27 mouse cellular contexts compared by ENCODE assay signal in genomic region chr1:17520118-17520517, GRCm38 (mm10).
A peak's percentile ranks its signal among the peaks of the same experiment; 100 is the strongest.
DNase-seq lines count a peak whose midpoint lies in the region; ATAC-seq lines count a peak whose summit lies in the region.
"Had no signal": no experiment of that assay in that cellular context is flagged by ENCODE, and none has a peak within 500 bp of the region (broad histone marks: within the 10 kb centered on the region; RNA-seq: fewer than 3 reads in every experiment).

No protein-coding gene starts in this region.

- H3K4me1 ChIP-seq in hindbrain, embryonic 11.5 days (replicated peaks; ENCODE audit: control insufficient read depth, insufficient read depth, low read length) = no peaks in the 10 kb centered on the region
- no peaks in the 10 kb centered on the region for H3K4me1 ChIP-seq in hindbrain, embryonic 16.5 days (ENCODE audit: control insufficient read depth, insufficient read depth, low read depth, low read length)
- H3K4me1 ChIP-seq in kidney, embryonic 16.5 days (ENCODE audit: insufficient read depth, low read length) = no peaks in the 10 kb centered on the region
- no peaks in the 10 kb centered on the region for H3K4me1 ChIP-seq in kidney, embryonic 15.5 days
- H3K4me1 ChIP-seq: embryonic facial prominence, embryonic 12.5 days; embryonic facial prominence, embryonic 15.5 days; forebrain, embryonic 13.5 days; heart, embryonic 10.5 days; heart, embryonic 13.5 days; hindbrain, embryonic 13.5 days had no signal

- no peak overlapping the region for H3K4me3 ChIP-seq in hindbrain, embryonic 11.5 days (ENCODE audit: low read depth, low read length)
- no peak overlapping the region for H3K4me3 ChIP-seq in hindbrain, embryonic 16.5 days (ENCODE audit: low read length)
- H3K4me3 ChIP-seq in kidney, embryonic 16.5 days (ENCODE audit: low read length) = no peak overlapping the region
- no peak overlapping the region for H3K4me3 ChIP-seq in kidney, embryonic 15.5 days (replicated peaks)
- H3K4me3 ChIP-seq: embryonic facial prominence, embryonic 12.5 days; embryonic facial prominence, embryonic 15.5 days; forebrain, embryonic 13.5 days; heart, adult 2 months; heart, embryonic 10.5 days; heart, embryonic 13.5 days; hindbrain, embryonic 13.5 days had no signal

- H3K4me2 ChIP-seq in hindbrain, embryonic 11.5 days (replicated peaks; ENCODE audit: low read depth, low read length) = no peak overlapping the region
- no peak overlapping the region for H3K4me2 ChIP-seq in hindbrain, embryonic 16.5 days (ENCODE audit: low read length)
- no peak overlapping the region for H3K4me2 ChIP-seq in kidney, embryonic 16.5 days (replicated peaks; ENCODE audit: low read depth, low read length)
- no peak overlapping the region for H3K4me2 ChIP-seq in kidney, embryonic 15.5 days
- H3K4me2 ChIP-seq: embryonic facial prominence, embryonic 12.5 days; embryonic facial prominence, embryonic 15.5 days; forebrain, embryonic 13.5 days; heart, embryonic 13.5 days; hindbrain, embryonic 13.5 days had no signal

- no peaks in the 10 kb centered on the region for H3K36me3 ChIP-seq in hindbrain, embryonic 11.5 days (ENCODE audit: control insufficient read depth, insufficient read depth, low read length)
- H3K36me3 ChIP-seq in hindbrain, embryonic 16.5 days (ENCODE audit: control insufficient read depth, insufficient read depth, low read length) = no peaks in the 10 kb centered on the region
- H3K36me3 ChIP-seq in kidney, embryonic 16.5 days (ENCODE audit: insufficient read depth, low read length) = no peaks in the 10 kb centered on the region
- H3K36me3 ChIP-seq in kidney, embryonic 15.5 days = no peaks in the 10 kb centered on the region
- H3K36me3 ChIP-seq: embryonic facial prominence, embryonic 12.5 days; embryonic facial prominence, embryonic 15.5 days; heart, embryonic 10.5 days; heart, embryonic 13.5 days; hindbrain, embryonic 13.5 days had no signal

- 79% methylated on average over 2 of the region's 2 CpGs for whole genome bisulfite sequencing in hindbrain, embryonic 11.5 days
- 80% methylated on average over 2 of the region's 2 CpGs for WGBS in hindbrain, embryonic 16.5 days
- 85% methylated on average over 2 of the region's 2 CpGs for WGBS in kidney, embryonic 16.5 days
- WGBS in kidney, embryonic 15.5 days = 82% methylated on average over 2 of the region's 2 CpGs

- H3K27ac ChIP-seq in hindbrain, embryonic 11.5 days (ENCODE audit: low read depth, low read length) = no peak overlapping the region
- H3K27ac ChIP-seq in hindbrain, embryonic 16.5 days (ENCODE audit: low read depth, low read length) = no peak overlapping the region
- H3K27ac ChIP-seq in kidney, embryonic 16.5 days (ENCODE audit: low read length) = no peak overlapping the region
- no peak overlapping the region for H3K27ac ChIP-seq in kidney, embryonic 15.5 days
- H3K27ac ChIP-seq: embryonic facial prominence, embryonic 12.5 days; embryonic facial prominence, embryonic 15.5 days; forebrain, embryonic 13.5 days; heart, adult 2 months; heart, embryonic 10.5 days; heart, embryonic 13.5 days; hindbrain, embryonic 13.5 days had no signal

- no peak for DNase-seq in cerebellum, adult 11-12 months
- no peak for DNase-seq in hindbrain, embryonic 11.5 days (ENCODE audit: low spot score)
- peak; percentile 25 for DNase-seq in NIH3T3 (ENCODE audit: low read depth)
- no peak for DNase-seq in thymus, adult 18-20 months
- DNase-seq: adrenal gland, postnatal 10 days; adrenal gland, postnatal 36 days; cerebellum, adult 11 months; cerebellum, adult 8-10 months; cerebellum, postnatal 10 days; cerebellum, postnatal 36 days; gastrocnemius, postnatal 10 days; gastrocnemius, postnatal 36 days; heart, adult 2 months; heart, postnatal 14 days; heart, postnatal 4 days had no signal

- ATAC-seq in cerebellum, adult (ENCODE audit: insufficient number of reproducible peaks, low FRiP score, low TSS enrichment) = peak; percentile 36; the same call in 1 of the 2 replicates
- ATAC-seq in hindbrain, embryonic 11.5 days (ENCODE audit: low FRiP score) = 0 out of 2 replicates have a peak, but pooled peaks have one; percentile 33
- ATAC-seq in hindbrain, embryonic 16.5 days = no peak
- ATAC-seq in kidney, embryonic 16.5 days (ENCODE audit: low FRiP score, low TSS enrichment) = peak; percentile 54; the same call in 1 of the 2 replicates
- ATAC-seq in kidney, embryonic 15.5 days (replicated peaks; ENCODE audit: low FRiP score) = no peak
- ATAC-seq: forebrain, embryonic 13.5 days; forebrain, embryonic 16.5 days; Patski had no signal

- H3K27me3 ChIP-seq in hindbrain, embryonic 11.5 days (ENCODE audit: control insufficient read depth, insufficient read depth, low read length) = no peaks in the 10 kb centered on the region
- no peaks in the 10 kb centered on the region for H3K27me3 ChIP-seq in hindbrain, embryonic 16.5 days (replicated peaks; ENCODE audit: control insufficient read depth, insufficient read depth, low read length)
- H3K27me3 ChIP-seq in kidney, embryonic 16.5 days (ENCODE audit: insufficient read depth, low read length) = no peaks in the 10 kb centered on the region
- H3K27me3 ChIP-seq in kidney, embryonic 15.5 days = no peaks in the 10 kb centered on the region
- H3K27me3 ChIP-seq: embryonic facial prominence, embryonic 12.5 days; embryonic facial prominence, embryonic 15.5 days; forebrain, embryonic 13.5 days; heart, embryonic 13.5 days; hindbrain, embryonic 13.5 days; Patski had no signal

- no peaks in the 10 kb centered on the region for H3K9me3 ChIP-seq in hindbrain, embryonic 11.5 days (ENCODE audit: control insufficient read depth, low read length)
- no peaks in the 10 kb centered on the region for H3K9me3 ChIP-seq in hindbrain, embryonic 16.5 days (ENCODE audit: control insufficient read depth, low read length)
- no peaks in the 10 kb centered on the region for H3K9me3 ChIP-seq in kidney, embryonic 16.5 days (ENCODE audit: low read length)
- H3K9me3 ChIP-seq in kidney, embryonic 15.5 days (replicated peaks) = no peaks in the 10 kb centered on the region
- H3K9me3 ChIP-seq: embryonic facial prominence, embryonic 12.5 days; embryonic facial prominence, embryonic 15.5 days; forebrain, embryonic 13.5 days; heart, embryonic 10.5 days; heart, embryonic 13.5 days; hindbrain, embryonic 13.5 days had no signal

- H3K9ac ChIP-seq in hindbrain, embryonic 11.5 days (ENCODE audit: low read depth, low read length) = no peak overlapping the region
- no peak overlapping the region for H3K9ac ChIP-seq in hindbrain, embryonic 16.5 days (ENCODE audit: low read depth, low read length)
- H3K9ac ChIP-seq in kidney, embryonic 16.5 days (replicated peaks; ENCODE audit: low read length) = no peak overlapping the region
- no peak overlapping the region for H3K9ac ChIP-seq in kidney, embryonic 15.5 days
- H3K9ac ChIP-seq: embryonic facial prominence, embryonic 12.5 days; embryonic facial prominence, embryonic 15.5 days; forebrain, embryonic 13.5 days; heart, embryonic 13.5 days; hindbrain, embryonic 13.5 days had no signal

Comparison
In these comparisons a context has a peak if more than half of its experiments do, and no peak if none do; other contexts are left out.
1. ATAC-seq: peak in cerebellum, adult (single experiment), hindbrain, embryonic 11.5 days (single experiment) and kidney, embryonic 16.5 days (single experiment); none in hindbrain, embryonic 16.5 days (single experiment) and kidney, embryonic 15.5 days (single experiment).